Mouse (Mus musculus) G1E (cell line): ENCODE results near the gene Agap1. TPM values are rescaled to one million over a fixed set of nuclear protein-coding genes. Genes with fewer than 3 reads are reported as not detected.
A peak's percentile ranks its signal among the peaks of the same experiment; 100 is the strongest.

ENCODE experiments used
- ATAC-seq: 2 replicates; pipeline ENCODE4 v1.8.0; 2016; ENCODE audit warnings: mild to moderate bottlenecking; ENCODE audit not compliant: insufficient number of reproducible peaks, poor library complexity, low FRiP score, severe bottlenecking; ENCODE audit errors: extremely low read depth
- DNase-seq: peaks from one replicate; pipeline ENCODE4 v3.0.0; 2012; ENCODE audit warnings: low spot score
- H3K27me3 ChIP-seq: 2 replicates; pipeline ENCODE4 v1.6.1; 2012; ENCODE audit warnings: mild to moderate bottlenecking, low read length, inconsistent platforms; ENCODE audit not compliant: insufficient read depth
- H3K36me3 ChIP-seq: replicated peaks from 2 replicates; pipeline ENCODE3; 2012; ENCODE audit warnings: mild to moderate bottlenecking, inconsistent platforms
- H3K4me1 ChIP-seq: 2 replicates; pipeline ENCODE4 v1.6.1; 2012; ENCODE audit warnings: low read depth, low read length, inconsistent platforms, mixed read lengths; ENCODE audit not compliant: insufficient read depth
- H3K4me3 ChIP-seq: 2 replicates; pipeline ENCODE4 v1.5.1; 2012; ENCODE audit warnings: low read depth, mild to moderate bottlenecking, inconsistent platforms, low read length, moderate library complexity, mixed read lengths
- H3K9me3 ChIP-seq: replicated peaks from 2 replicates; pipeline ENCODE4 v1.6.1; 2012; ENCODE audit warnings: inconsistent platforms
- CTCF ChIP-seq: IDR thresholded peaks from 2 replicates; pipeline ENCODE4 v1.5.1; 2012; ENCODE audit warnings: low read depth, low read length, inconsistent platforms, mixed read lengths
- GATA1 ChIP-seq: IDR thresholded peaks from 2 replicates; pipeline ENCODE4 v1.6.1; 2012; ENCODE audit warnings: borderline replicate concordance, low read length, inconsistent platforms, mixed read lengths
- GATA2 ChIP-seq: IDR thresholded peaks from 2 replicates; pipeline ENCODE4 v1.6.1; 2012; ENCODE audit warnings: low read depth, low read length, inconsistent platforms, borderline replicate concordance
- POLR2AphosphoS5 ChIP-seq: IDR thresholded peaks from 2 replicates; pipeline ENCODE4 v1.6.1; 2012; ENCODE audit warnings: low read depth, low read length, inconsistent platforms; ENCODE audit not compliant: insufficient replicate concordance
- TAL1 ChIP-seq: conservative IDR thresholded peaks from 2 replicates; pipeline ENCODE4 v1.6.1; 2012; ENCODE audit warnings: low read depth, low read length, inconsistent platforms, mixed read lengths
- polyA plus RNA-seq: library from polyadenylated mRNA; stranded (reverse); fragments of >175 nt; gene quantifications from 2 replicates; pipeline ENCODE4 v1.2.3, GENCODE M21; 2012
- total RNA-seq, 2 experiments: library from RNA; stranded (forward) in 1 of 2; stranded (reverse) in 1 of 2; fragments of 200-1000 nt in 1 of 2; fragments of >200 nt in 1 of 2; fragmentation: Nextera tagmentation in 1 of 2; gene quantifications; 2 replicates each; pipeline ENCODE4 v1.2.3; 2014 to 2017

Agap1 gene
- total RNA-seq (2014; fragmentation: Nextera tagmentation) (0.45 TPM in 1 of 2 replicates, not detected in the other), total RNA-seq (2017) (0.06 and 0.16 TPM in 2 replicates), polyA plus RNA-seq (0.01 TPM in 1 of 2 replicates, not detected in the other)

- ATAC-seq (no peak), DNase-seq (no peak)
- TF ChIP-seq POLR2AphosphoS5 (no peak), GATA1 (no peak), GATA2 (no peak), TAL1 (no peak)
- no peaks in the 10 kb centered on the region for H3K36me3 ChIP-seq
- peaks cover 94% of the 10 kb centered on the region for H3K9me3 ChIP-seq
- H3K4me3 ChIP-seq = peak within 1 kb of the TSS; percentile 8; the same call in 1 of the 2 replicates
- no peaks in the 10 kb centered on the region for H3K27me3 ChIP-seq
- no peaks in the 10 kb centered on the region for H3K4me1 ChIP-seq
These were observed at the start of gene Agap1 for GRCm38 (mm10) chr1:89454196-89455123. Gene Agap1, plus strand, starts transcription at chr1:89454806.

- ATAC-seq (no peak), DNase-seq (no peak)
- TF ChIP-seq GATA1 (no peak), POLR2AphosphoS5 (no peak), CTCF (no peak), TAL1 (no peak), GATA2 (no peak)
- Histone ChIP-seq H3K27me3 (no peaks in the 10 kb centered on the region), H3K4me1 (no peaks in the 10 kb centered on the region), H3K36me3 (no peaks in the 10 kb centered on the region), H3K4me3 (no peak overlapping the region), H3K9me3 (peaks cover 88% of the 10 kb centered on the region)
These were observed 48.6 kb upstream of the Agap1 start for GRCm38 (mm10) chr1:89405991-89406390.

- Histone ChIP-seq H3K4me1 (no peaks in the 10 kb centered on the region), H3K4me3 (no peak overlapping the region), H3K36me3 (no peaks in the 10 kb centered on the region), H3K27me3 (no peaks in the 10 kb centered on the region), H3K9me3 (peaks cover 83% of the 10 kb centered on the region)
- no peak for DNase-seq
- TF ChIP-seq CTCF (no peak), POLR2AphosphoS5 (no peak), TAL1 (no peak), GATA2 (no peak), GATA1 (no peak)
- no peak for ATAC-seq
These were observed 46.6 kb upstream of the Agap1 start for GRCm38 (mm10) chr1:89407986-89408385.

GRCm38 (mm10) chr1:89413122-89413521 lies 41.5 kb upstream of the Agap1 start:
- no peaks in the 10 kb centered on the region for H3K36me3 ChIP-seq
- ATAC-seq (no peak), DNase-seq (no peak)
- no peak overlapping the region for H3K4me3 ChIP-seq
- peaks cover 74% of the 10 kb centered on the region for H3K9me3 ChIP-seq
- H3K4me1 ChIP-seq = no peaks in the 10 kb centered on the region
- TF ChIP-seq GATA1 = no peak
- no peaks in the 10 kb centered on the region for H3K27me3 ChIP-seq

GRCm38 (mm10) chr1:89414563-89414962 lies 40.0 kb upstream of the Agap1 start:
- Histone ChIP-seq H3K4me3 (no peak overlapping the region), H3K4me1 (no peaks in the 10 kb centered on the region), H3K36me3 (no peaks in the 10 kb centered on the region), H3K27me3 (no peaks in the 10 kb centered on the region), H3K9me3 (peaks cover 72% of the 10 kb centered on the region)
- ATAC-seq (no peak), DNase-seq (no peak)
- TF ChIP-seq TAL1 (no peak), GATA2 (no peak), CTCF (no peak), GATA1 (no peak), POLR2AphosphoS5 (no peak)

GRCm38 (mm10) chr1:89416929-89417328 lies 37.7 kb upstream of the Agap1 start:
- Histone ChIP-seq H3K4me3 (no peak overlapping the region), H3K27me3 (no peaks in the 10 kb centered on the region), H3K9me3 (peaks cover 76% of the 10 kb centered on the region), H3K4me1 (no peaks in the 10 kb centered on the region), H3K36me3 (no peaks in the 10 kb centered on the region)
- no peak for DNase-seq
- TF ChIP-seq TAL1 = no peak
- no peak for TF ChIP-seq GATA1
- no peak for TF ChIP-seq GATA2
- TF ChIP-seq POLR2AphosphoS5 = no peak
- TF ChIP-seq CTCF = no peak
- ATAC-seq = no peak

DNA sequence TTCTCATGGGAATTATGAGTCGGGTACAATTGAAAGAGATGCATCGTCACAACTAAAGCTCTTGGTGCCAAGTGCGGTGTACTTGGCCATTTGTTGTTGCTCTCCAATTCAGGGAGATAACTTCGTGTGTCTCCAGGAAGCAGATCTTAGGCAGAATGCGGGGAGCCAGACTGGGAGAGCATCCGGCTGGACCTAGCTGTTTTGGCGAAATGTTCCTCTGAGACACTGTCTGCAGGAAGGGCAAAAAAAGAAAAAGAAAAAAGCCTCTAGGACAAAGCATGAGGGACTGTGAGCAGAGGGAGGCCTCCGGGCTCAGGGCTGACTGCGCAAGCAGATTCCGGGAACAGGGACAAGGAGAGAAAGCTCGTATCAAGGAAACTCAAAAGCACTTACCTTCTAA lies 34.0 kb upstream of the Agap1 start:
- Histone ChIP-seq H3K27me3 (no peaks in the 10 kb centered on the region), H3K4me1 (no peaks in the 10 kb centered on the region), H3K36me3 (no peaks in the 10 kb centered on the region), H3K4me3 (no peak overlapping the region), H3K9me3 (peaks cover 79% of the 10 kb centered on the region)
- TF ChIP-seq GATA2 (no peak), POLR2AphosphoS5 (no peak), TAL1 (no peak), GATA1 (no peak), CTCF (no peak)
- DNase-seq = no peak
- ATAC-seq = no peak
